Mouse (Mus musculus): ENCODE results near the gene Trpv2. TPM values are rescaled to one million over a fixed set of nuclear protein-coding genes. Genes with fewer than 3 reads are reported as not detected.
"Not testable (repeated sequence)": the region's sequence is repeated elsewhere in the genome, so short reads cannot be mapped to it uniquely, and the experiment has no call there.

Gene Trpv2
- polyA plus RNA-seq, 1 experiment, result 52.6 TPM

- peak; percentile 41 for DNase-seq (ENCODE audit: low spot score)
Measured at GRCm38 (mm10) chr11:62647661-62648590, 73.6 kb downstream of the Trpv2 start, which contains the start of gene Lrrc75a. Gene Lrrc75a, minus strand, starts transcription at chr11:62648523.

GRCm38 (mm10) chr11:62648591-62649391 lies 74.5 kb downstream of the Trpv2 start, which contains the start of gene Mmgt2:
Gene Mmgt2, plus strand, starts transcription at chr11:62648664.
- peak; percentile 99 for DNase-seq (ENCODE audit: low spot score)

- DNase-seq (ENCODE audit: low spot score), result not testable (repeated sequence)
Measured at GRCm38 (mm10) chr11:62649803-62650202, 75.5 kb downstream of the Trpv2 start.

Other genes starting within 250 kb of the Trpv2 start
- 8.7 and 9.4 TPM in 2 replicates for gene Pigl, start 116.0 kb upstream of the Trpv2 start, polyA plus RNA-seq (2012; rRNA removed)
- 76.2 and 109 TPM in 2 replicates for gene Ncor1, start 115.9 kb upstream of the Trpv2 start, polyA plus RNA-seq (2012; rRNA removed)
- 30.7 and 38.1 TPM in 2 replicates for gene Cenpv, start 35.2 kb upstream of the Trpv2 start, polyA plus RNA-seq (2012; rRNA removed)
- 2,108 and 2,141 TPM in 2 replicates for gene Ubb, start 23.3 kb upstream of the Trpv2 start, polyA plus RNA-seq (2012; rRNA removed)
- gene Lrrc75a, start 74.0 kb downstream of the Trpv2 start, polyA plus RNA-seq (2012; rRNA removed), result 14.0 and 15.4 TPM in 2 replicates
- gene Mmgt2, start 74.2 kb downstream of the Trpv2 start, polyA plus RNA-seq (2012; rRNA removed), result 73.5 and 89.4 TPM in 2 replicates
- 5.4 and 6.5 TPM in 2 replicates for gene Zfp287, start 157.4 kb downstream of the Trpv2 start, polyA plus RNA-seq (2012; rRNA removed)
- gene Gm10428, start 178.6 kb downstream of the Trpv2 start, polyA plus RNA-seq (2012; rRNA removed), result not detected in 2 replicates
- 5.4 and 5.5 TPM in 2 replicates for gene Zfp286, start 215.0 kb downstream of the Trpv2 start, polyA plus RNA-seq (2012; rRNA removed)
- gene Trim16, start 245.7 kb downstream of the Trpv2 start, polyA plus RNA-seq (2012; rRNA removed), result 23.3 and 33.0 TPM in 2 replicates